Mouse (Mus musculus) bone marrow macrophage, adult 2 months (primary cell): Measurements from ENCODE around the gene Dnajc1.

Experiments used
- CTCF ChIP-seq: IDR thresholded peaks from 2 replicates; pipeline ENCODE4 v1.5.1; 2012; ENCODE audit warnings: low read depth, mild to moderate bottlenecking, low read length, moderate library complexity
- POLR2A ChIP-seq: IDR thresholded peaks from 2 replicates; pipeline ENCODE4 v1.6.1; 2012; ENCODE audit warnings: mild to moderate bottlenecking, low read depth, low read length, borderline replicate concordance

- TF ChIP-seq POLR2A (no peak), CTCF (no peak)
These were observed 28.2 kb downstream of the Dnajc1 start for GRCm38 (mm10) chr2:18364402-18364801.
